7 mouse cellular contexts compared by ENCODE assay signal in genomic region chr3:96474909-96475655, GRCm38 (mm10). TPM values are rescaled to one million over a fixed set of nuclear protein-coding genes. Genes with fewer than 3 reads are reported as not detected.
DNase-seq lines count a peak whose midpoint lies in the region; ATAC-seq and TF ChIP-seq lines count a peak whose summit lies in the region.

No protein-coding gene starts in this region.

- WGBS in hindbrain, embryonic 11.5 days: 2% methylated on average over 44 of the region's 44 CpGs
- under 1% methylated on average over 44 of the region's 44 CpGs for WGBS in midbrain, embryonic 11.5 days

- no peaks in the 10 kb centered on the region for H3K36me3 ChIP-seq in CH12.LX (replicated peaks in 1 of 2; ENCODE audit: control insufficient read depth in 1 of 2, insufficient read depth in 1 of 2, low read length in 1 of 2)
- H3K36me3 ChIP-seq in ES-E14 (ENCODE audit: control insufficient read depth, insufficient read depth, low read length, poor library complexity, severe bottlenecking): no peaks in the 10 kb centered on the region
- H3K36me3 ChIP-seq in hindbrain, embryonic 11.5 days (ENCODE audit: control insufficient read depth, insufficient read depth, low read length): no peaks in the 10 kb centered on the region
- no peaks in the 10 kb centered on the region for H3K36me3 ChIP-seq in midbrain, embryonic 11.5 days (ENCODE audit: control insufficient read depth, insufficient read depth, low read length)

- H3K4me1 ChIP-seq in CH12.LX (ENCODE audit: control insufficient read depth in 1 of 2, insufficient read depth in 2 of 2): peaks cover 3% of the 10 kb centered on the region in 2 experiments; a peak in 1 of 4 replicates
- peaks cover 0 to 16% of the 10 kb centered on the region in 2 experiments; a peak in 2 of 4 replicates for H3K4me1 ChIP-seq in ES-E14 (ENCODE audit: control insufficient read depth in 2 of 2, insufficient read depth in 2 of 2, low read length in 2 of 2, poor library complexity in 1 of 2)
- H3K4me1 ChIP-seq in hindbrain, embryonic 11.5 days (replicated peaks; ENCODE audit: control insufficient read depth, insufficient read depth, low read length): no peaks in the 10 kb centered on the region
- peaks cover 5% of the 10 kb centered on the region for H3K4me1 ChIP-seq in midbrain, embryonic 11.5 days (ENCODE audit: control insufficient read depth, insufficient read depth, low read length)

- ATAC-seq in hindbrain, embryonic 11.5 days (ENCODE audit: low FRiP score): no peak
- ATAC-seq in midbrain, embryonic 11.5 days (ENCODE audit: low FRiP score): 0 out of 2 replicates have a peak, but pooled peaks have one; percentile 30

- H3K9ac ChIP-seq in CH12.LX (ENCODE audit: insufficient read depth, low read depth): no peak overlapping the region
- H3K9ac ChIP-seq in ES-E14 (ENCODE audit: insufficient read depth, low read depth, low read length, poor library complexity, severe bottlenecking): peak overlapping the region; percentile 50
- H3K9ac ChIP-seq in hindbrain, embryonic 11.5 days (ENCODE audit: low read depth, low read length): no peak overlapping the region
- H3K9ac ChIP-seq in midbrain, embryonic 11.5 days (ENCODE audit: low read length): peak overlapping the region; percentile 58

- dilution Hi-C loops in CH12.LX (cut with MboI; ENCODE audit: extremely low pct_ligation_motif_present, extremely low pct_unique_long_range_greater_than_20kb, low sequenced_read_pairs): no loop called here

- H3K27me3 ChIP-seq in CH12.LX (replicated peaks): peaks cover 55% of the 10 kb centered on the region
- H3K27me3 ChIP-seq in hindbrain, embryonic 11.5 days (ENCODE audit: control insufficient read depth, insufficient read depth, low read length): peaks cover 43% of the 10 kb centered on the region
- peaks cover 35% of the 10 kb centered on the region for H3K27me3 ChIP-seq in midbrain, embryonic 11.5 days (ENCODE audit: control insufficient read depth, insufficient read depth, low read length)

- TF ChIP-seq EP300 in CH12.LX (IDR thresholded peaks at IDR 0.05; ENCODE audit: low read length): no peak

- in situ Hi-C loops in CH12.LX (cut with MboI; ENCODE audit: low pct_ligation_motif_present, low pct_unique_long_range_greater_than_20kb, low sequenced_read_pairs) (loop anchor here (5.0 kb wide), 1 partner anchor 43 kb away; no protein-coding TSS in a partner anchor), ES-E14 (cut with MboI; ENCODE audit: low sequenced_read_pairs in 2 of 2, unreplicated experiment in 2 of 2) (no loop called here)

- intact Hi-C loops in left cerebral cortex, adult 2 months (cut with DNase I): no loop called here

- no peaks in the 10 kb centered on the region for H3K79me2 ChIP-seq in CH12.LX (replicated peaks; ENCODE audit: control insufficient read depth, extremely low read depth, insufficient read depth, poor library complexity, severe bottlenecking)

- peak overlapping the region; percentile 53 for H3K4me2 ChIP-seq in CH12.LX (ENCODE audit: insufficient read depth, low read depth, poor library complexity, severe bottlenecking)
- H3K4me2 ChIP-seq in hindbrain, embryonic 11.5 days (replicated peaks; ENCODE audit: low read depth, low read length): peak overlapping the region; percentile 46
- H3K4me2 ChIP-seq in midbrain, embryonic 11.5 days: peak overlapping the region; percentile 66

- no peak for TF ChIP-seq POLR2A in CH12.LX (IDR thresholded peaks at IDR 0.05; ENCODE audit: low read depth, low read length)

- DNase-seq in CH12.LX (ENCODE audit: extremely low read depth): no peak
- no peak for DNase-seq in ES-E14 (ENCODE audit: low read depth, low spot score)
- peak; percentile 46 for DNase-seq in hindbrain, embryonic 11.5 days (ENCODE audit: low spot score)
- peak; percentile 94 for DNase-seq in midbrain, embryonic 11.5 days (ENCODE audit: low spot score, missing footprints)
- DNase-seq in adrenal gland, postnatal 36 days: no peak
- no peak for DNase-seq in left cerebral cortex, adult 2 months (ENCODE audit: extremely low spot score in 1 of 2, low spot score in 2 of 2)
- no peak for DNase-seq in adrenal gland, adult 18-20 months (ENCODE audit: low spot score in 2 of 2)

- peak overlapping the region in 1 of 3 experiments; percentile 41 for H3K4me3 ChIP-seq in CH12.LX (replicated peaks in 1 of 3; ENCODE audit: low read depth in 2 of 3, low read length in 2 of 3, poor library complexity in 1 of 3)
- peak overlapping the region; percentile 22 to 66 for H3K4me3 ChIP-seq in ES-E14 (ENCODE audit: insufficient read depth in 1 of 2, low read depth in 1 of 2, low read length in 2 of 2, poor library complexity in 1 of 2, severe bottlenecking in 1 of 2)
- peak overlapping the region; percentile 15 for H3K4me3 ChIP-seq in hindbrain, embryonic 11.5 days (ENCODE audit: low read depth, low read length)
- peak overlapping the region; percentile 34 for H3K4me3 ChIP-seq in midbrain, embryonic 11.5 days (ENCODE audit: low read depth, low read length)
- H3K4me3 ChIP-seq in left cerebral cortex, adult 2 months: no peak overlapping the region

- H3K9me3 ChIP-seq in CH12.LX (replicated peaks; ENCODE audit: low read length) (no peaks in the 10 kb centered on the region), ES-E14 (ENCODE audit: control insufficient read depth, insufficient read depth, low read depth, low read length) (no peaks in the 10 kb centered on the region)
- H3K9me3 ChIP-seq in hindbrain, embryonic 11.5 days (ENCODE audit: control insufficient read depth, low read length): no peaks in the 10 kb centered on the region
- no peaks in the 10 kb centered on the region for H3K9me3 ChIP-seq in midbrain, embryonic 11.5 days (ENCODE audit: control insufficient read depth, low read length)

- no peak overlapping the region for H3K27ac ChIP-seq in CH12.LX (ENCODE audit: insufficient read depth, low read depth)
- H3K27ac ChIP-seq in ES-E14 (ENCODE audit: insufficient read depth, low read depth, low read length, poor library complexity, severe bottlenecking): peak overlapping the region; percentile 83
- no peak overlapping the region for H3K27ac ChIP-seq in hindbrain, embryonic 11.5 days (ENCODE audit: low read depth, low read length)
- H3K27ac ChIP-seq in midbrain, embryonic 11.5 days (ENCODE audit: low read depth, low read length): no peak overlapping the region
- no peak overlapping the region for H3K27ac ChIP-seq in left cerebral cortex, adult 2 months

- no peak for TF ChIP-seq RAD21 in CH12.LX (IDR thresholded peaks at IDR 0.05; ENCODE audit: low read depth, low read length)

- no peak for TF ChIP-seq CTCF in CH12.LX (conservative IDR thresholded peaks at IDR 0.05 in 1 of 2, IDR thresholded peaks at IDR 0.05 in 1 of 2; ENCODE audit: low read depth in 2 of 2, low read length in 2 of 2)
- TF ChIP-seq CTCF in left cerebral cortex, adult 2 months (IDR thresholded peaks at IDR 0.05): no peak

TF ChIP-seq in CH12.LX, 34 proteins besides CTCF, POLR2A, EP300 and RAD21:
- TF ChIP-seq SIN3A (IDR thresholded peaks at IDR 0.05; ENCODE audit: low read length): no peak
- no peak for TF ChIP-seq ZMIZ1 (IDR thresholded peaks at IDR 0.05; ENCODE audit: low read depth, low read length)
- no peak for TF ChIP-seq TBP (conservative IDR thresholded peaks at IDR 0.05; ENCODE audit: low read depth, low read length)
- no peak for TF ChIP-seq E2F4 (IDR thresholded peaks at IDR 0.05; ENCODE audit: insufficient replicate concordance, low read depth, low read length)

TF ChIP-seq in ES-E14, 5 proteins besides CTCF, POLR2A, EP300 and RAD21:
- TF ChIP-seq MAFK (IDR thresholded peaks at IDR 0.05; ENCODE audit: insufficient read depth, low read depth, low read length) (no peak), ZC3H11A (IDR thresholded peaks at IDR 0.05; ENCODE audit: borderline replicate concordance, low read depth, low read length) (no peak), CHD2 (IDR thresholded peaks at IDR 0.05; ENCODE audit: low read depth, low read length) (no peak), HCFC1 (IDR thresholded peaks at IDR 0.05; ENCODE audit: borderline replicate concordance, insufficient read depth, low read length) (no peak), ZNF384 (IDR thresholded peaks at IDR 0.05; ENCODE audit: low read depth, low read length) (no peak)

RNA-seq across cellular contexts. Expression of gene BC107364, which starts 23.0 kb away (rescaled TPM):
- 0.13 TPM in 1 of 2 replicates, not detected in the other for total RNA-seq in CH12.LX (2012; rRNA removed)
- not detected in 2 replicates for total RNA-seq in CH12.LX (2014; rRNA removed)
- polyA plus RNA-seq in CH12.LX (2012; ENCODE audit: insufficient read length, low read depth): not detected in 2 replicates
- not detected in 2 replicates for total RNA-seq in ES-E14 (2012; rRNA removed)
- polyA plus RNA-seq in hindbrain, embryonic 11.5 days (2014; fragmentation: Nextera tagmentation; extraction: Ambion mirVana): not detected in 2 replicates
- not detected in 2 replicates for polyA plus RNA-seq in midbrain, embryonic 11.5 days (2014; fragmentation: Nextera tagmentation; extraction: Ambion mirVana)
- total RNA-seq in adrenal gland, postnatal 36 days (2021): not detected
- total RNA-seq in left cerebral cortex, adult 2 months (2021): not detected
- total RNA-seq in adrenal gland, adult 18-20 months (2021): not detected

RNA-seq across cellular contexts. Expression of gene Hfe2, which starts 49.9 kb away (rescaled TPM):
- total RNA-seq in CH12.LX (2012; rRNA removed): not detected in 2 replicates
- total RNA-seq in CH12.LX (2014; rRNA removed): not detected in 2 replicates
- polyA plus RNA-seq in CH12.LX (2012; ENCODE audit: insufficient read length, low read depth): not detected in 2 replicates
- 1.0 and 1.2 TPM in 2 replicates for total RNA-seq in ES-E14 (2012; rRNA removed)
- polyA plus RNA-seq in hindbrain, embryonic 11.5 days (2014; fragmentation: Nextera tagmentation; extraction: Ambion mirVana): 1.5 and 1.6 TPM in 2 replicates
- polyA plus RNA-seq in midbrain, embryonic 11.5 days (2014; fragmentation: Nextera tagmentation; extraction: Ambion mirVana): 1.3 and 1.7 TPM in 2 replicates
- not detected for total RNA-seq in adrenal gland, postnatal 36 days (2021)
- total RNA-seq in left cerebral cortex, adult 2 months (2021): 1 to 10 TPM; 1.7 to 1.8 TPM
- under 1 TPM in 1 of 2 experiments, not detected in 1; 0.42 TPM for total RNA-seq in adrenal gland, adult 18-20 months (2021)

Comparison
In these comparisons a context has a peak if more than half of its experiments do, and no peak if none do; other contexts are left out.
1. DNase-seq: peak in hindbrain, embryonic 11.5 days (single experiment) and midbrain, embryonic 11.5 days (single experiment); none in CH12.LX (single experiment), ES-E14 (single experiment), adrenal gland, postnatal 36 days (0 of 2), left cerebral cortex, adult 2 months (0 of 2) and adrenal gland, adult 18-20 months (0 of 2).
2. H3K9ac ChIP-seq: peak in ES-E14 (single experiment) and midbrain, embryonic 11.5 days (single experiment); none in CH12.LX (single experiment) and hindbrain, embryonic 11.5 days (single experiment).
3. Peak in every context shown above with its lines, with median percentiles within 50 percentile points of each other: H3K4me2 ChIP-seq.